ENCODE assay signal across 24 mouse cellular contexts in genomic region chr8:83647511-83647910, GRCm38 (mm10).
"Had no signal": no experiment of that assay in that cellular context is flagged by ENCODE, and none has a peak within 500 bp of the region (broad histone marks: within the 10 kb centered on the region; RNA-seq: fewer than 3 reads in every experiment).

No protein-coding gene starts in this region.

- H3K9me3 ChIP-seq: hindbrain, embryonic 10.5 days; hindbrain, embryonic 12.5 days; intestine, embryonic 15.5 days; limb, embryonic 13.5 days; limb, embryonic 15.5 days had no signal

- H3K4me1 ChIP-seq: hindbrain, embryonic 12.5 days had no signal

- ATAC-seq: hindbrain, embryonic 16.5 days; inflammation-experienced regulatory T-cells, adult 6 months; intestine, embryonic 15.5 days; intestine, postnatal 0 days; liver, embryonic 12.5 days had no signal

- H3K36me3 ChIP-seq: heart, embryonic 12.5 days; hindbrain, embryonic 10.5 days; hindbrain, embryonic 12.5 days; intestine, embryonic 15.5 days; limb, embryonic 13.5 days; limb, embryonic 15.5 days; liver, embryonic 12.5 days had no signal

- H3K27ac ChIP-seq: gastrocnemius, adult 2 months; heart, adult 2 months; hindbrain, embryonic 10.5 days; hindbrain, embryonic 12.5 days; hindbrain, embryonic 14.5 days; intestine, embryonic 15.5 days; limb, embryonic 13.5 days; limb, embryonic 15.5 days; liver, embryonic 12.5 days had no signal

- H3K27me3 ChIP-seq: hindbrain, embryonic 12.5 days; intestine, embryonic 15.5 days; limb, embryonic 13.5 days; limb, embryonic 15.5 days had no signal

- H3K4me3 ChIP-seq: gastrocnemius, adult 2 months; heart, adult 2 months; heart, embryonic 12.5 days; hindbrain, embryonic 10.5 days; hindbrain, embryonic 12.5 days; intestine, embryonic 15.5 days; limb, embryonic 13.5 days; limb, embryonic 15.5 days; liver, embryonic 12.5 days had no signal

- DNase-seq: gastrocnemius, adult 2 months; gastrocnemius, postnatal 10 days; gastrocnemius, postnatal 25 days; heart, adult 2 months; heart, postnatal 10 days; heart, postnatal 4 days; kidney, adult 18-20 months; kidney, adult 8-10 months; kidney, postnatal 10 days; kidney, postnatal 25 days; layer of hippocampus, adult 9-11 months; layer of hippocampus, postnatal 36 days; left cerebral cortex, postnatal 4 days had no signal
